Mouse (Mus musculus): ENCODE results near the gene Zbp1.

DNA sequence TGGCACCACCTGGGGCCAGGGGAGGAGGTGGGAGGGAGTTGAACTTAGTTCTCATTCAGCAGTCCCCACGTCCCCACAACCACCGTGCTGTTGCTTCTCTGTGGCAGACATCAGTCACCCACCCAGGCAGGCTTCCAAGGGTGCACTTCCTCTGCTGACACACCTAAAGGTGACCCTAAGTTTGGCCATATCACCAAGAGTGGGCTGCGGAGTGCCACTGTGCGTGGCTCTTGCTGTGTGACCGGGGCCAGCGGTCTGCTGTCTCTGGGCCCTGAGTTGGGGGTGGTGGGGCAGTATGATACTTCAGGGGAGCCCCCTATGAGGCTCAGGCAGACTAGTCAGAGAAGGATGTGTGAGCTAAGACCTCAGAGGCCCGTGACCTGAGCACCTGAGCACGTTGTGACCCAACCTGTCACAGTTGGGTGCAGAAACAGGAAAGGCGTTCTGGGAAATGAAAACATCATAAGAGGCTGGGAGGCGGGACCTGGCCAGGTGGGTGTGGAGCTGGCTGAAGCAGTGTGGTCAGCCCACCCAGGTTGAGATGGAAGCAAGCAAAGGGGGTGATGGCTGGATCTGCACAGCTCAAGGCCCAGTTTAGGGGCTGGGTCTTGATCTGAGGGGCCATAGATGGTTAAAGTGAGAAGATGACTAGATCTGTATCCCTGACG is 37.9 kb downstream of the Zbp1 start:
- TF ChIP-seq POLR2A (IDR thresholded peaks at IDR 0.05; ENCODE audit: borderline replicate concordance, extremely low read depth, low read depth, low read length) (no peak), CTCF (IDR thresholded peaks at IDR 0.05; ENCODE audit: insufficient read depth, low read length) (no peak)

All from lung, adult 2 months (tissue).